Mouse (Mus musculus) lung, postnatal 0 days (tissue): ENCODE measurements around the gene Opn4. TPM values are rescaled to one million over a fixed set of nuclear protein-coding genes. Genes with fewer than 3 reads are reported as not detected.

Experiments used
- ATAC-seq: fragments of 200-750 bp; cut with Nextera tagmentation; 2 replicates; pipeline ENCODE4 v1.8.0; 2017; ENCODE audit warnings: moderate library complexity
- DNase-seq: peaks from one replicate; pipeline ENCODE4 v3.0.0-alpha.2; 2016; ENCODE audit warnings: low spot score
- H3K27ac ChIP-seq: fragments of 300-500 bp; sonication (generic); 2 replicates; pipeline ENCODE4 v1.5.1; 2014; ENCODE audit warnings: antibody characterized with exemption, mild to moderate bottlenecking, low read length, mixed read lengths
- H3K27me3 ChIP-seq: fragments of 300-500 bp; sonication (generic); replicated peaks from 2 replicates; pipeline ENCODE4 v1.6.1; 2014; ENCODE audit warnings: low read length, mixed read lengths; ENCODE audit not compliant: insufficient read depth
- H3K36me3 ChIP-seq: fragments of 300-500 bp; sonication (generic); 2 replicates; pipeline ENCODE4 v1.6.1; 2014; ENCODE audit warnings: low read length, mixed read lengths; ENCODE audit not compliant: insufficient read depth
- H3K4me1 ChIP-seq: fragments of 300-500 bp; sonication (generic); 2 replicates; pipeline ENCODE4 v1.6.1; 2014; ENCODE audit warnings: antibody characterized with exemption, low read depth, low read length, mixed read lengths; ENCODE audit not compliant: insufficient read depth
- H3K4me2 ChIP-seq: fragments of 300-500 bp; sonication (generic); replicated peaks from 2 replicates; pipeline ENCODE4 v1.6.1; 2014; ENCODE audit warnings: low read depth, mild to moderate bottlenecking, low read length, moderate library complexity, mixed read lengths
- H3K4me3 ChIP-seq: fragments of 300-500 bp; sonication (generic); 2 replicates; pipeline ENCODE4 v1.5.1; 2014; ENCODE audit warnings: low read depth, low read length
- H3K9ac ChIP-seq: fragments of 300-500 bp; sonication (generic); replicated peaks from 2 replicates; pipeline ENCODE4 v1.6.1; 2014; ENCODE audit warnings: low read depth, mild to moderate bottlenecking
- H3K9me3 ChIP-seq: fragments of 300-500 bp; sonication (generic); 2 replicates; pipeline ENCODE4 v1.6.1; 2016; ENCODE audit warnings: low read length, mixed read lengths
- CTCF ChIP-seq: IDR thresholded peaks from 2 replicates; pipeline ENCODE4 v1.5.1; 2016; ENCODE audit warnings: antibody characterized with exemption, mild to moderate bottlenecking
- EP300 ChIP-seq: IDR thresholded peaks from 2 replicates; pipeline ENCODE4 v1.6.1; 2016; ENCODE audit warnings: antibody characterized with exemption, mild to moderate bottlenecking, control low read depth
- WGBS: fragments of 180-500 bp; shearing (Covaris S2); extraction: QIAGEN DNeasy Blood & Tissue Kit; methylation state at CpG from one replicate; pipeline ENCODE4 v1.1.7; 2014; 5-methylcytosine and 5-hydroxymethylcytosine counted together
- polyA plus RNA-seq: library from polyadenylated mRNA; unstranded; fragments of >200 nt; fragmentation: Nextera tagmentation; extraction: Ambion mirVana; gene quantifications from 2 replicates; pipeline ENCODE4 v1.2.1, GENCODE M21; 2015

Opn4 gene
- polyA plus RNA-seq, 1 experiment from 2014 or later: 0.12 TPM

DNA sequence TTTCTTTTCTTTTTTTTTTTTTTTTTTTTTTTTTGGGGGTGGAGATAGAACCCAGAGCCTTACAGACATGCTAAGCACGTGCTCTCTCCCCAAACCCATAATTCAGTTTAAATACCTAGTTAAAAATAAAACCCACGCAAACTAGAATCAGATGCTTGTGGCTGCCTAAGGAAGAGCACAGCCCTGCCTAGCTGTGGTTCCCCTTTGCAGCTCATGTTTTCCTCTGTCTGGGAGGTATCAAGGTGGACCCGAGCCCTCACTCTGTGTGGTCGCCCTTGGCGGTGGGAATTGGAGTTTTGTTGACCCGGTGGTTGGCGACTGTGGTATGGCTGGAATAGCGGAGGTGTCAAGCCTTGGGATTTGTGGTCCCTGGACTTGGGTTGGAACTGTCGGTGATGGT, 41.0 kb downstream of the Opn4 start:
- H3K27me3 ChIP-seq: no peaks in the 10 kb centered on the region
- no peak for ATAC-seq
- no peak for DNase-seq
- WGBS: 86% methylated on average over 9 of the region's 9 CpGs
- H3K4me3 ChIP-seq: no peak overlapping the region
- no peak overlapping the region for H3K9ac ChIP-seq
- H3K4me2 ChIP-seq: no peak overlapping the region
- H3K4me1 ChIP-seq: no peaks in the 10 kb centered on the region
- H3K9me3 ChIP-seq: no peaks in the 10 kb centered on the region
- no peaks in the 10 kb centered on the region for H3K36me3 ChIP-seq
- no peak overlapping the region for H3K27ac ChIP-seq
- no peak for TF ChIP-seq EP300
- no peak for TF ChIP-seq CTCF

GRCm38 (mm10) chr14:34555211-34555610, 44.7 kb downstream of the Opn4 start:
- H3K4me3 ChIP-seq: no peak overlapping the region
- ATAC-seq: no peak
- H3K27ac ChIP-seq: no peak overlapping the region

GRCm38 (mm10) chr14:34554047-34554446, 45.9 kb downstream of the Opn4 start:
- H3K4me3 ChIP-seq: no peak overlapping the region
- H3K4me2 ChIP-seq: no peak overlapping the region
- no peaks in the 10 kb centered on the region for H3K9me3 ChIP-seq
- ATAC-seq (peak; percentile 8; the same call in 1 of the 2 replicates), DNase-seq (peak; percentile 36)
- H3K36me3 ChIP-seq: no peaks in the 10 kb centered on the region
- no peak overlapping the region for H3K9ac ChIP-seq
- TF ChIP-seq EP300: no peak
- TF ChIP-seq CTCF: no peak
- no peaks in the 10 kb centered on the region for H3K4me1 ChIP-seq
- 31% methylated on average over 3 of the region's 3 CpGs for WGBS
- H3K27me3 ChIP-seq: no peaks in the 10 kb centered on the region
- no peak overlapping the region for H3K27ac ChIP-seq

More at GRCm38 (mm10) chr14:34555211-34555610, 44.7 kb downstream of the Opn4 start:
- WGBS: 68% methylated on average over 13 of the region's 13 CpGs
- Histone ChIP-seq H3K9ac (no peak overlapping the region), H3K27me3 (no peaks in the 10 kb centered on the region), H3K4me1 (no peaks in the 10 kb centered on the region), H3K36me3 (no peaks in the 10 kb centered on the region), H3K9me3 (no peaks in the 10 kb centered on the region), H3K4me2 (no peak overlapping the region)
- no peak for DNase-seq
- TF ChIP-seq EP300 (no peak), CTCF (no peak)

GRCm38 (mm10) chr14:34553470-34553869, 46.5 kb downstream of the Opn4 start:
- no peak overlapping the region for H3K4me3 ChIP-seq
- H3K27ac ChIP-seq: no peak overlapping the region
- TF ChIP-seq CTCF (no peak), EP300 (no peak)
- no peaks in the 10 kb centered on the region for H3K4me1 ChIP-seq
- 64% methylated on average over 6 of the region's 6 CpGs for WGBS
- H3K27me3 ChIP-seq: no peaks in the 10 kb centered on the region
- no peaks in the 10 kb centered on the region for H3K9me3 ChIP-seq
- H3K36me3 ChIP-seq: no peaks in the 10 kb centered on the region
- H3K9ac ChIP-seq: no peak overlapping the region
- no peak overlapping the region for H3K4me2 ChIP-seq
- DNase-seq (no peak), ATAC-seq (no peak)

GRCm38 (mm10) chr14:34552226-34552625, 47.7 kb downstream of the Opn4 start:
- ATAC-seq: no peak
- H3K27ac ChIP-seq: no peak overlapping the region

GRCm38 (mm10) chr14:34549004-34549671, 50.8 kb downstream of the Opn4 start:
- peak overlapping the region; percentile 82 for H3K27ac ChIP-seq
- ATAC-seq: peak; percentile 92
- peak overlapping the region; percentile 67 for H3K4me3 ChIP-seq
- no peaks in the 10 kb centered on the region for H3K4me1 ChIP-seq
- 4% methylated on average over 41 of the region's 55 CpGs for WGBS
- TF ChIP-seq EP300 (no peak), CTCF (peak; percentile 98)
- no peaks in the 10 kb centered on the region for H3K27me3 ChIP-seq
- H3K9ac ChIP-seq: peak overlapping the region; percentile 73
- no peaks in the 10 kb centered on the region for H3K36me3 ChIP-seq
- no peaks in the 10 kb centered on the region for H3K9me3 ChIP-seq
- peak overlapping the region; percentile 98 for H3K4me2 ChIP-seq
- DNase-seq: peak; percentile 95

More at GRCm38 (mm10) chr14:34552226-34552625, 47.7 kb downstream of the Opn4 start:
- WGBS: 91% methylated on average over 5 of the region's 5 CpGs
- TF ChIP-seq CTCF: no peak
- no peak for TF ChIP-seq EP300
- Histone ChIP-seq H3K4me3 (no peak overlapping the region), H3K9me3 (no peaks in the 10 kb centered on the region), H3K4me1 (no peaks in the 10 kb centered on the region), H3K9ac (no peak overlapping the region), H3K4me2 (no peak overlapping the region), H3K36me3 (no peaks in the 10 kb centered on the region), H3K27me3 (no peaks in the 10 kb centered on the region)
- no peak for DNase-seq
